Mouse (Mus musculus) spleen, embryonic (tissue): Measurements from ENCODE around the gene Golga4.

ENCODE experiments used
- CTCF ChIA-PET: fragments of 350-600 bp; sonication (Branson Sonifier 250); formaldehyde crosslinking; loops from one replicate; lab custom pipeline; 2022; lab: Charles Lee

Golga4 gene

DNA sequence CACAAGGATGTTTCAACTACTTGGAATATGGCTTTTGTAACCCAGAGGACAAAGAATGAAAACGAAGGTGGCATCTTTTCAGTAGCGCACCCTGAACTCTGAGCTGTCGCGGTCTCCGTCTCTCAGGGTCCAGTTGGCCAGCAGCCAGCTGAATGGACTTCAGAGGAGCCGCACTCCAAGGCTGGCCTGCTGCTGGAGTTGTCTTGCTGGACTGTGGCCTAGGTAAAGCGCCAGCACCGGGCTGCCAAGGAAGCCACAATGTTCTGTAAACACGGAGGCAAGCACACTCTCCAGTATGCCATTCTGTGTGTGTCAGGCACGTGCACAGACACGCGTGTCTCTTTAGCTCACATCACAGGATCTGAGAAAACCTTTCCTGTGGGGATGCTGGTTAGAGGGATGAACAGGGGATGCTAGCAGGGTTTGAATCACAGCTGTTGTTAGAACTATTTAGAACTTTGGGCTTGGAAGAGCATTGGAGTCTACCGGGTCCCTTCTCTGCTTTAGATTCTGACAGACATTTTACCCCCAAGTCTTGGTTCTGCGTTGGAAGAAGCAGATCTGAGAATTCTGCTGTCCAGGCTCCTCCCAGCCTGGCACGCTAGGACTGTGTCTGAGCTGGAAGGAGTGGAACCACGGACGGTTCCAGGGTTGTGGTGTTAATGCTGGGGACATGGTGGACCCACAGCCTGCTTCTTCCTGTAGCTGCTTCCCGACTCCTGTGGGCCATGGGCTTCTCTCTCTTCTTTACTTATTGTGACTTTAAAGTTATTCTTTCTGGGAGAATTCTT, 116.5 kb downstream of the Golga4 start:
- CTCF ChIA-PET, result no interaction called here

DNA sequence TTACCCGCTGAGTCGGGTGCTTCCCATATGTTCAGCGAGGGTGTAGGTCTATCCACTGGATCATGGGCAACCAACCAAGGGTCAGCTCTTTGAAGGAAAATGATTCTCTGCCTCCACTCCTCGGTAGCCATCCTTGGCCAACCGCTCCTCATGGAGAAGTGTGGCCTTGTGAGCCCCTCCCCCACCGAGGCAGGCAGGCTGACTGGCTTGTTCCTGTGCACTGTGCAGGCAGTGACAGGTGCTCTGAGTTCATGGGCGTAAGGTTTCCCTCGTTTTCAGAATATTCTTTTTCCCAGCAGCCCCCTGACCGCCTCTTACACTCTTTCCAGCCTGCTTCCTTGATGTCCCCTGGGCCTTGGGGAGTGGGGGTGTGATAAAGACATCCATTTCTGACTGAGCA, 117.4 kb downstream of the Golga4 start:
- CTCF ChIA-PET, result interaction anchor here (0.6 kb wide), 1 partner anchor 21 kb away, joined by 3 read pairs; no protein-coding TSS in a partner anchor

DNA sequence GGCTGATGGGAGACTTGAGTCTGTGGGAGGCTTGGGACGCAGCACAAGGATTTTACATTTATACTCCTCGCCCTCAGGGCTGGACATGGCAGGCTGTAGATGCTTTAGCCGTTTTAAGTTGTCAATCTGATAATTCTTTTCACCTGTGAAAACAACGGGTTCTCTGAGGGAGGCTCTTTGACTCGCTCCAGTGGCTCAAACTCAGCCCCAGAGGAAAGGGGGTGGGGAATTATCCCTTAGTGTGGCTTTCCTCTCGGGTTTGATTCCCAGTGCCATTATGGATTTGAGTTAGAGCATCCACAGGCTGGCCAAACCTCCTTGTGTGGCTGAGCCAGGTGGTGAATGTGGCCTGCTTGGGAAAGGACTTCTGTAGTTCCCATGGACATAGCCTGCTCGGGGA, 118.1 kb downstream of the Golga4 start:
- CTCF ChIA-PET, result no interaction called here

DNA sequence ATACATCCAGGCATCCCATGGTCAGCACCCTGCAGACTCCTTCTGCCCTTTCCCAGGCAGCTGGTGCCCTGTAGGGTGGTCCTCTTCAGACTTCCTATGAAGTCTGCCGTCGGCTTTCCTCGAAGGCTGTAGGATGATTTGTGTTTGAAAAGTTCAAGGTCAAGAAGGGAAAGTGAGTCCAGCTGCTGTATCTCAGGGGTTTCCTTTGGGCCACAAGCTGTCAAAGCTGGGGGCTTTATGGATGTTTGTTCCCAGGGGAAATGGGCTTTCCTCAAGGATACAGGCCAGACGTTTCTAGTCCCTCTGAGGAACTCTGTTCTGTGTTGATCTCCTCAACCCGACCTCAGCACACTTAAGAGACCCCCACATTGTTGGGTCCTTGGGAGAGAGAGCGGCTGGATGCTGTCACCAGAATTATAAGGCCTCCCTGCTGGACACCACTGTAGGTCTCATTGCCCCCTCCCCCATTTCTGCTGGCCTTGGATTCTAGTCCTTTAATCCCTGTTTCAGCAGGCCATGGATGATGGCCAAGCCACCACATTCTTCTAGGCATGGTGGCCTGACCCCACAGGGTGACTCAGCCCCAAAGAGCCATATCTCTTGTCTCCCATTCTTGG, 123.8 kb downstream of the Golga4 start:
- CTCF ChIA-PET, result no interaction called here
